Mouse (Mus musculus) heart, postnatal 14 days (tissue): Measurements from ENCODE around the gene Ube2e2. TPM values are rescaled to one million over a fixed set of nuclear protein-coding genes. Genes with fewer than 3 reads are reported as not detected.

Experiments
- DNase-seq, 2 experiments: peaks; one replicate each; pipeline ENCODE4 v3.0.0; 2021 to 2022
- intact Hi-C: fragments of 180-260 bp; cut with DNase I; formaldehyde crosslinking; loops from one replicate; pipeline ENCODE4 v1.15.1; 2025
- total RNA-seq, 2 experiments: library from RNA; stranded (reverse); gene quantifications; 2 replicates each; pipeline ENCODE4 v1.2.3; 2021

Gene Ube2e2
- total RNA-seq, 2 experiments from 2014 or later: 19.3 to 21.4 TPM

GRCm38 (mm10) chr14:18530899-18531298 is 363.2 kb downstream of the Ube2e2 start:
- no peak for DNase-seq
- intact Hi-C loops: no loop called here

DNA sequence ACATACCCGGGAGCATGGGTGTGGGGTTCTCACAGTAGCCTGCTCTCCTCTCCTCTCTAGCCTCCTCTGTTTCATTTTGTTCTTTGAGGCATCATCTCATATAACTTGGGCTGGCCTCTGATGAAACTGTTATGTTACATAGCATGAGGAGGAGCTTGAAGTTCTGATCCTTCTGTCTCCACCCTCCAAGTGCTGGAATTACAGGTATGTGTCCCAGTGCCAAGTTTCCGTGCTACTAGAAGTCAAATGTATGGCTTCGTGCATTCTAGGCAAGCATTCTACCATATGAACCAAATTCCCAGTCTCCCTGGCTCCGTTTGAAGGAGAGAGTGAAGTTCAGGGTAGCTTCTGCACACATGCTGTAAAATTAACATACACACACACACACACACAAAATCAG is 363.6 kb downstream of the Ube2e2 start:
- no peak for DNase-seq
- intact Hi-C loops: no loop called here
